Mouse (Mus musculus) bone marrow macrophage, adult 2 months (primary cell): ENCODE data around the gene Faim2. TPM values are rescaled to one million over a fixed set of nuclear protein-coding genes. Genes with fewer than 3 reads are reported as not detected.
A peak's percentile ranks its signal among the peaks of the same experiment; 100 is the strongest.

Source experiments
- H3K27ac ChIP-seq: 2 replicates; pipeline ENCODE4 v1.5.1; 2012; ENCODE audit warnings: low read depth, low read length; ENCODE audit not compliant: insufficient read depth
- H3K4me1 ChIP-seq: 2 replicates; pipeline ENCODE4 v1.6.1; 2012; ENCODE audit warnings: low read length; ENCODE audit not compliant: control insufficient read depth, insufficient read depth
- H3K4me3 ChIP-seq: 2 replicates; pipeline ENCODE4 v1.5.1; 2012; ENCODE audit warnings: mild to moderate bottlenecking, low read length, moderate library complexity; ENCODE audit not compliant: insufficient read depth
- CTCF ChIP-seq: IDR thresholded peaks from 2 replicates; pipeline ENCODE4 v1.5.1; 2012; ENCODE audit warnings: low read depth, mild to moderate bottlenecking, low read length, moderate library complexity
- POLR2A ChIP-seq: IDR thresholded peaks from 2 replicates; pipeline ENCODE4 v1.6.1; 2012; ENCODE audit warnings: mild to moderate bottlenecking, low read depth, low read length, borderline replicate concordance
- polyA plus RNA-seq: library from polyadenylated mRNA; stranded (reverse); fragments of >200 nt; gene quantifications from 2 replicates; pipeline ENCODE4 v1.2.4, GENCODE M21; 2012; ENCODE audit not compliant: missing spikeins, insufficient read depth, insufficient read length

Gene Faim2
- polyA plus RNA-seq, 1 experiment: 0.05 TPM

GRCm38 (mm10) chr15:99470971-99471676 lies 56.8 kb downstream of the Faim2 start:
- H3K27ac ChIP-seq: no peak overlapping the region
- no peak overlapping the region for H3K4me3 ChIP-seq
- TF ChIP-seq POLR2A (no peak), CTCF (peak; percentile 74)
- H3K4me1 ChIP-seq: peaks cover 6% of the 10 kb centered on the region

DNA sequence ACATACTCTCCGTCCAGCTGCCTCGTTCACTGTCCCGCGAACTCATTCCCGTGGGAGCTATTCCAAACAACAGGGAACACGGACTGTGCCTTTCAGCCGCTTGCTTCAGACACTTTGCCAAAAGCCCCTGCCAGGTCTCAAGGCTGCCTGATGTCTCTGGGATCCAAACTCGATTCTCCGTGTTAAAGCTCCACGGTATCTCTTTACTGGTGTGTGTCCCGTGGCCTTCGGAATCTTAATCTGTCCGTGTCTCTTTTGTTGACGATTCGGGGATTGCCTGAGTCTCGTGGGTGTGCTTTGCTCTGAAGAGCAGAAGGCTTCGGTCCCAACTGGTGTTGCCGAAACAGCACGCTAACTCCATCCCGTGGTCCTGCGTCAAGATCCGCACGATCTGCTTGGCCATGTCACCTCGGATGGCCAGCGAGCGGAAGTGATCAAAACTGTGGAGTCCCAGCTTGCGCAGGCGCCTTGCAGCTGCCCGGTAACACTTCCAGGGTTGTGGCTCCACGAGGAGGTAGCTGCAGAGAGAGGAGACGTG lies 57.7 kb downstream of the Faim2 start:
- TF ChIP-seq POLR2A (no peak), CTCF (no peak)
- no peak overlapping the region for H3K4me3 ChIP-seq
- no peak overlapping the region for H3K27ac ChIP-seq
- H3K4me1 ChIP-seq: peaks cover 6% of the 10 kb centered on the region

DNA sequence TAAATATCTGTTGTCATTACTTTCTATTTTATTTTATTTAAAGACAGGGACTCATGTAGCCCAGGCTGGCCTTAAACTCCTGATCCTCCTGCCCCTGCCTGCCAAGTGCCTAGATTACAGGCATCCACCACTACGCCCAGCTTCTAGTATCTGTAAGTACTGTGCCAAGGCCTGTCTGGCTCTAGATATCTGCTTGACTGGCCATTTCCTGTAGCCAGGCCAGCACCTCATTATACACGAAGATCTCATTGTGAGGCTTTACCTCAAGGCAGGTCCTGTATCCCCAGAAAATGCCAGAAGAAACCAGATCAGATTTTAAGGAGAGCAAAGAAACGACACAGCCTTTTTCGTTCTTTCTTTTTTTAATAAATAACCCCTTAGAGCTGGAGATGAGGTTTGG lies 58.2 kb downstream of the Faim2 start:
- TF ChIP-seq CTCF (no peak), POLR2A (no peak)
- Histone ChIP-seq H3K4me3 (no peak overlapping the region), H3K4me1 (peaks cover 4% of the 10 kb centered on the region), H3K27ac (no peak overlapping the region)

GRCm38 (mm10) chr15:99469067-99469466 lies 58.9 kb downstream of the Faim2 start:
- no peak overlapping the region for H3K27ac ChIP-seq
- no peak for TF ChIP-seq POLR2A
- TF ChIP-seq CTCF: peak; percentile 44
- H3K4me3 ChIP-seq: no peak overlapping the region
- peaks cover 4% of the 10 kb centered on the region for H3K4me1 ChIP-seq

DNA sequence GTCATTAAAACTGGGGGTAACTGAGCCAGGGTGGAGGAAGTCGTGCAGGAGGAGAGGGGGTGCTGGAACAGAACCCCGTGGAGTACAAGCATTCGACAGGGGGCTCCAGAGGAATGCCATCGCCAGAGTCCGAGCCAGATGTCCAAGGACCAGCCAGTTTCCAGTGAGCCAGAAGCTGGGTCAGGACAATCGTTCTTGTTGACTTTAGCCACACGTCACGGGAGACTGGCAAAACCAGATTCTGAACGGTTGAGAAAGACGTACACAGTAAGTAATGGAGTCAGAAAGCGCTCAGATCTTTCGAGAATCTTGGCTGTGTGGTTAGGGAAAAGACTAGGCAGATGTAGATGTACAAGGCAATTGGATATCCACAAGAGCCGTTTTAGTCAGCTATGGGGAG lies 64.8 kb downstream of the Faim2 start:
- TF ChIP-seq CTCF (no peak), POLR2A (no peak)

GRCm38 (mm10) chr15:99457606-99458401 lies 70.2 kb downstream of the Faim2 start, which contains the start of gene Nckap5l:
Gene Nckap5l (minus strand): TSS chr15:99457748.
- H3K27ac ChIP-seq: peak within 1 kb of the TSS; percentile 90
- H3K4me1 ChIP-seq: peaks cover 25% of the 10 kb centered on the region
- peak within 1 kb of the TSS; percentile 90 for H3K4me3 ChIP-seq
- TF ChIP-seq POLR2A (no peak), CTCF (no peak)

More for the DNA sequence above, 64.8 kb downstream of the Faim2 start:
- Histone ChIP-seq H3K4me1 (peaks cover 5% of the 10 kb centered on the region; the same call in 1 of the 2 replicates), H3K27ac (no peak overlapping the region), H3K4me3 (no peak overlapping the region)

DNA sequence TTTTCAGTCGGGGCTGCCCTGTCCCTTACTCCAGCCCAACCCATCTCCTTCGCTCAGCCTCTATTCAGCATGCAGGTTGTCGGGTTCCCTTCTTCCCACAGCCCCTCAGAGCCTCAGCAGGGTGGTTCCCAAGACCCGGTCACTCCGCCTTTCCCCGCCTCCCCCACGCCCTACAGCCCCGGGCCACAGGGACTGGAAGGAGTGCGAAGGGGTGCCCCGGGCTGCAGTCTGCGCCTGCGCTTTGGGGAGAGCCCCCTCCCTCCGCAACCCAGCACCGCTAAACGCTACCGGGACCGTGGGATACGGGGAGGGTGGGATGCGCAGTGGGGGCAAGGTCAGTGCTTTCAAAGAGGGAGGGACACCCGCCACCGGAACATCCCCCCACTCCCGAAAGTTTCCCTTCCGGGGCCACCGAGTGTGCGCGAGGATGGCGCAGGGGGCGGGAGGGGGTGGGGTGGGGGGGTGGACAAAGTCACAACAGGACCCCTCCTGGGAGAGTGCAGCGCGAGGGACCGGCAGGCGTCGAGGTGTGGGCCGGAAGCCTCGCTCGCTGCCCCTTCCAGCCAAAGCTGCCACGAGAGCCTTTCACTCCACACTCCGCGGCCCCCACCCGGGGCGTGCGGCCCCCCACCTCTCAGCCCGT lies 70.9 kb downstream of the Faim2 start:
- Histone ChIP-seq H3K27ac (peak overlapping the region; percentile 90), H3K4me3 (peak overlapping the region; percentile 90), H3K4me1 (peaks cover 31% of the 10 kb centered on the region)
- TF ChIP-seq POLR2A: no peak
- TF ChIP-seq CTCF: no peak

DNA sequence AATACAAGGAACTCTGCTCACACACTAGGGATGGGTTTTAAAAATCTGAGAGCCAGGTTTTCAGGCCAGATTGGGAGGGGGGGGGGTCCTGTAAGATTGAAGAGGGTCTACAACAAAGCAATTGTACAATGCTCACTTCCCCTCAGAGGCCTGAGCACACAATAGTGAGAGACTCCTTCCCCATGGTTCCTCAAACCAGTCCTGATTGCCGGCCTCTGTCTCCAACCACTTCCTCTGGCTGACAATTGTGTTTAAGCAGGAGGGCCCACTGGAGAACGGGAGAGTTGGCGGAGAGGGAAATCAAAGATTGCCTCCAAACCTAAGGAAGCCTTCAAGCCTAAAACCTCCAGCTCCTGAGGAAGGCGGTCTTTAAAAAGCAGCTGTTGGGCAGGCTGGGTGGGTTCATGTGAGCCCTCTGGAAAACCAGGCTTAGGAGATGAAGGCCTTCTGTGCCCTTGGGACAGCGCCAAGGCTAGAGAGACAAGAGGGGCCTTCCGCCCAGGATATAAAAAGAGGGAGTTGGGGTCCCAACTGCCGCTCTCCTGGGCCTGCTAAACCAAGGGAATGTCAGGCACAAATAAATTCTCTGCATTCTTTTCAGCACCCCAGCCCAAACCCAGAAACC lies 71.5 kb downstream of the Faim2 start:
- H3K4me1 ChIP-seq: peaks cover 38% of the 10 kb centered on the region
- H3K4me3 ChIP-seq: peak overlapping the region; percentile 90
- TF ChIP-seq POLR2A (no peak), CTCF (no peak)
- peak overlapping the region; percentile 90 for H3K27ac ChIP-seq

DNA sequence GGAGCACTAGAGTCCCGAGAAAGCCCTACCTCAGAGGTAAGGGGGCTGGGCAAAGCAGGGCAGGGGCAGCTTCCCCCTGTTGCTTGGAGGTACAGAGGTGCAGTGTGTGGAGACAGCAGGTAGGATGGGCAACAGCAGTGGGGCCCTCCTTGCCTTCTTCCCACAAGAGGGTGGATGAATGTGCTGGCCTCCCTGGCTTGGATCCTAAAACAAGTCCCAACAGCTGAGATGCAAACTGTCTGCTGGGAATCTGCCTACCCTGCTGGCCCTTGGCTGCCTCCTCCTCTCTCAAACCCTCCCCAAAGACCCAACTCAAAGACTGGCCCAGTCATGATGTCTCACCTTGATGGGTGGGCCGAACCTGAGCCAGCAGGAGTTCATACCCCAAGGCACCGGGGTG lies 72.5 kb downstream of the Faim2 start:
- Histone ChIP-seq H3K27ac (no peak overlapping the region), H3K4me1 (peaks cover 48% of the 10 kb centered on the region), H3K4me3 (peak overlapping the region; percentile 90; the same call in 1 of the 2 replicates)
- TF ChIP-seq POLR2A (no peak), CTCF (no peak)
